Mouse (Mus musculus): ENCODE measurements around the gene Cdc42bpa.

The Cdc42bpa gene

GRCm38 (mm10) chr1:179959721-179960542, at the start of gene Cdc42bpa:
TSS of gene Cdc42bpa (plus strand) at chr1:179960472.
- DNase-seq: peak; percentile 71

GRCm38 (mm10) chr1:179913471-179913870, 46.8 kb upstream of the Cdc42bpa start:
- no peak for DNase-seq

- no peak for DNase-seq
These were observed 43.2 kb upstream of the Cdc42bpa start for GRCm38 (mm10) chr1:179917036-179917435.

DNA sequence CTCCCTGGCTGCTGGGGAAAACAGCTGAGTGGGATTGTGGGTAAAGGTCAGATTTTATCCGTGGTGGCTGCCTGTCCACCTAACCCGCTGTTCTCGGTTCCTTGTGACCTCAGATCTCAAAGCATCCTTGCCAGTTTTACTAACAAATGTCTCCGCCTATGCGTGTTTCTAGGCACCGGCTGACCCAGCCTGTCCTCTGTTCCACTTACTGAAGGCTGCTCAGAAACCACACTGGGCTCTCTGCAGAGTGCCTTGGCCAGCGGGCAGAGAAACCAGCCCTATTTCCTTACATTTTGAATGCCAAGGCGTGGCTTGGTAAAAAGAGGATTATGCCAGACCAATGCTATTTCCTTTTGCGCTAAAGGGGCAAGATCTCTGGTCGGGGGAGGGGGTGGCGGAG, 42.8 kb upstream of the Cdc42bpa start:
- DNase-seq: no peak

GRCm38 (mm10) chr1:179919656-179920436, 40.4 kb upstream of the Cdc42bpa start:
- DNase-seq: no peak

GRCm38 (mm10) chr1:179923661-179924405, 36.4 kb upstream of the Cdc42bpa start:
- peak; percentile 17 for DNase-seq

GRCm38 (mm10) chr1:179926240-179926639, 34.0 kb upstream of the Cdc42bpa start:
- no peak for DNase-seq

- DNase-seq: no peak
These were observed 33.2 kb upstream of the Cdc42bpa start for GRCm38 (mm10) chr1:179927102-179927501.

DNA sequence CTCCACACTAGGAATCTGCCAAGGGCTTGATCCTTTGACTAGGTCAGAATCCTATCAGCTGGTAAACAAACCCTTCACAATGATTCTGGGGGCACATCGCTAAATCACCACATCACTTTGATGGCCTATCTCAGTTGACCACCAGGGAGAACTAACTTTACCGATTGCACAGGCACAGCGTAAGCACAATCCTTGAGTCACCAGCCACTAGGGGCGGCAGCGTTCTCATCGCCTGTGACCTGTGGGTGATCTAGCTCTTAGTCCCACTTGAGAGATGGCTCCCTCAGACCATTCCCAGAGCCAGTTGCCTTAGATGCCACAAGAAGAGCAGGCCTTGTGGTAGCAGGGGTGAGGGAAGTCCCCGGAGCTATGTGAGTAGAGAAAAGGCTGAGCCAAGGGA, 31.4 kb upstream of the Cdc42bpa start:
- DNase-seq: no peak

DNA sequence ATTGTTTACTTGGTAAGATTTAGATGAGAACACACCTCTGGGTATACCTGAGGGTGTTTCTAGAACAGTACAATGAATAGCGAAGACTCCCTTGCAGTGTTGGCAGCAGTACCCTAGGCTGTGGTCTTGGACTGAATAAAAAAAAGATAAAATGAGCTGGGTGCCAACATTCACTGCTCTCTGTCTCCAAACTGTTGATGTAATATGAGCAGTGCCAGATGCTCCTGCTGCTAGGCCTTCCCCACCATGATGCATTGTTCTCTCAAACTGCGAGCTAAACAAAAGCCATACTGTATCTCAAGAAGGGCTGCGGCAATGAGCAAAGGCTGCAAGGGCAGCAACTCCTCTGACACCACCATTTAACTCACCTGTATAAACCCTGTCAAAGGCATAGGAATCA, 29.0 kb upstream of the Cdc42bpa start:
- no peak for DNase-seq

GRCm38 (mm10) chr1:179934064-179934463, 26.2 kb upstream of the Cdc42bpa start:
- DNase-seq: no peak

- DNase-seq: peak; percentile 13
These were observed 20.0 kb upstream of the Cdc42bpa start for GRCm38 (mm10) chr1:179940071-179940786.

DNA sequence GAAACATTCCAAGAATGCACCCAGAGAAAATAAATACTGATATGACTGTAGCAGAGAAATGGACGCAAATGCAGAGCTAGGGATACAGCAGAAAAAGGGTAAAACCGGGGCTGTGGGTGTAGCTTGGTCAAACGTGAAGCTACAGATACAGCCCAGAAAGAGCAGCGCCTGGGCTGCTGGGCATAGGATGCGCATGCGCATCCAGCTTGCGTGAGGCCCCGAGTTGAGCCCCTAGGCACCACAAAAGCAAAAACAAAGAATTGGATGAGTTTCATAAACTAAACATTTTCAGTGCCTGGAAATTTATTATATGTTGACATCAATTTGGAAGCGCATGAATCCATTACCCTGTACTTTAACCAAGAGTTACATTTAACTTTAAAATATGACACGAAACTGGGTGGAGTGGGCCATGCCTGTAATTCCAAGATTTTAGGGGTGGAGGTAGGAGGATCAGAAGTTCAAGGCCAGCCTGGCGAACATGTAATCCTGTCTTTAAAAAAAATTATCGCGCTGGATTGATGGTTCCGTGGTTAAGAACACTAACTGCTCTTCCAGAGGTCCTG, 19.4 kb upstream of the Cdc42bpa start:
- DNase-seq: no peak

DNA sequence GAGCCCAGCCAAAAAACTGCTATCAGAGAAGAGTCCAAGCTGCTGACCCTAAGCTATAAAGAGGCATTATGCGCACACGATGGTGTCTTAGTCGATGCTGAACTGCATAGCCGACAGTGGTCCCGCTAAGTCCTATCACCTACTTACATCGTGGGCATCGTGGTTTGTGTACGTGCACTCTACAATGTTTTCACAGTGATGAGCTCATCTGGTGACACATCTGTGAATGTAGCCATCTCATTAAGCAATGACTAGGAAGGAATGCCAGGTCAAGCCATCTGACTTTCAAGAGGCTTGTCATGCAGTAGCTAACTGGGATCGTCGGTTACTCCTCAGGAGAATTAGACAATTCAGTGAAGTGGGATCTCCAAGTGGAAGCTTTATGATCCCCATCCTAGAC, 15.3 kb upstream of the Cdc42bpa start:
- DNase-seq: no peak

DNA sequence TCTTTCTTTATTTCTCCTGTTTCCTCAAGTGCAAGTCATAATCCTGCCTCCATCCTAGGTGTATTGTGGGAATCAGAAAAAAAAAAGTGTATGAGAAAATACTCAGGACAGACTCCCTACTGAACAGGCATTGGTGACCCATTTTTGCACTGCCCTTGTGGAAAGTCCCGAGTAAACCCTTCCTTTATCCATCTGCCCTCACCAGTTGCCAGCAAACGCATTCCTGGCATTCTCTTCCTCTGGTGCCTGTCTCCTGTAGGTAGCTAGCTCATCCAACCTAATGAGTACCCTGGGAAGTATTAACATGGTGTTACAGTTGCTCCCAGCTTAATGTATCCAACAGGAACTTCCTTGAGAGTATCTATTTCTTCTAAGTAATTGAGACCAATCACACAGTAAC, 13.7 kb upstream of the Cdc42bpa start:
- no peak for DNase-seq

GRCm38 (mm10) chr1:179947653-179948052, 12.6 kb upstream of the Cdc42bpa start:
- DNase-seq: no peak

DNA sequence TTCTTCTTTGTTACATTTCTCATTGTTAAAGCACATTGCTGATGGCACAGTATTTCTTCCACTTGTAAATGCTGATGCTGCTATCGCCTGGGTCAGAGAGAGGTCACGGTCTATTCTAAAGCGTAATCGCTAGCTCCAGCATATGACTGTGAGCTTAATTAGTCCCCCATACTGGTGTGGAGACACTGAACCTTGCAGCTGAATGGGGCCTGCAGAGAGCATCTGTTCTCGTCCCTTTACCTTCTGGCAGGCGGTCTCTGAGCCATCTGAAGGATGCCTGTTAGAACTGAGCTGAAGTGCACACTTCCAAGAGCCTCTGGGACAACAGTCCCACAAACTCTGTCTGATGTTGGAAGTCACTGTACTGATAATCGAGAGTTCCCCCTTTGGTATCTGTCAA, 8.7 kb upstream of the Cdc42bpa start:
- DNase-seq: no peak

DNA sequence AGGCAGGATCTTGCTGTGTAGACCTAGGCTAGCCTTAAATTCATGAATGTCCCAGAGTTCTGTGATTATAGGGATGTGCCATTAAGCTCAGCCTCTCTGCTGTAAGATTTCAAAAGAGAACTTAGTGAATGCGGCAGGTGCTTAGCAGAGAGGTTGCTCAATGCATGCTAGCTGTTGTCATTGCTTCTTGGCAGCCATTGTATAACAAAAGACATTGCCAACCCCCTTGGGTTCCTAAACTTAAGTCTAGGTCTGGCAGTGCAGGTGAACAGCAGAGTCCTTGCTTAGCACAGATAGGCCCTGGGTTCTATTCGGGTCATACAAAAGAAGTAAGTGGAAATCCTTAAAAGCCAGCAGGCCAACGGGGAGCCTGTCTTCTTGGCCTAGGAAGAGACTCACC, 7.0 kb upstream of the Cdc42bpa start:
- DNase-seq: no peak

DNA sequence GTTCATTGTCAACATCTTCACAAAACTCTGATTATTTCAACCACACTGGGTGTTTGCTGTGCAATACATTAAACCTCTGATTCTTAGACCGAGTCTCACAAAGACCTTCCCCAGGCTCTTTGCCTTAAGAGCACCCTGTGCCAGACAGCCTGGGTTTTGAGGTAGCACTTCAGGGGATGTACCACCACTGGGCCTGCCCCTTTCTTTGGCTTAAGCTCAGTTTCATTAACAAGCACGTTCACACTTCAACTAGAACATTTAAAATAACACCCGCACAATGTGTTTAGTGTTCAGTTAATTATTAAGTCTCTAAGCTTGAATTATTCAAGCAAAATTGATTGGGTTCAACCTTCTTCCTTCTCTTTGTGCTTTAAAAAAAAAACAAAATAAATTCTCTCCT, 2.8 kb upstream of the Cdc42bpa start:
- no peak for DNase-seq

- peak; percentile 46 for DNase-seq
These were observed 1.2 kb upstream of the Cdc42bpa start for GRCm38 (mm10) chr1:179958871-179959720.

DNA sequence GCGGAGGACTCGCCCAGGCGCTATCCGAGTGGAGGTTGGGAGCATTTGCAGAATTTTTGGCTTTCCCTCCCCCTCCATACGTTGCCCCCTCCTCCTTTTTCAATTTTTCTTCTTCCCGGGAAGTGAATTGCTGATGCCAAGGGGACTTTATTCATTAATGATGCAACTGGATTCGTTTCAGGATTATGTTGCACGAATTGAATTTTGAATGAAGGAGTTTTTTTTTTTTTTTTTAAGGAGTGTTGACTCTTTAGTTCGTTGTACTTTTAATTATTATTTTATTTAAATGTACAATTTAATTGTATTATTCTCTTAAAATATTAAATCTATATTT, 238 bp downstream of the Cdc42bpa start:
- no peak for DNase-seq
